Mouse (Mus musculus) forebrain, postnatal 0 days (tissue): ENCODE data around the gene Rab26. TPM values are rescaled to one million over a fixed set of nuclear protein-coding genes. Genes with fewer than 3 reads are reported as not detected.

Experiments
- ATAC-seq: fragments of 200-750 bp; cut with Nextera tagmentation; 2 replicates; pipeline ENCODE4 v1.8.0; 2017; ENCODE audit warnings: mild to moderate bottlenecking, moderate library complexity
- DNase-seq: peaks from one replicate; pipeline ENCODE4 v3.0.0-alpha.2; 2015
- H3K27ac ChIP-seq: fragments of 300-500 bp; sonication (generic); 2 replicates; pipeline ENCODE4 v1.5.1; 2014; ENCODE audit warnings: low read depth, mild to moderate bottlenecking, antibody characterized with exemption, low read length, moderate library complexity, mixed read lengths
- H3K27me3 ChIP-seq: fragments of 300-500 bp; sonication (generic); 2 replicates; pipeline ENCODE4 v1.6.1; 2014; ENCODE audit warnings: mild to moderate bottlenecking, low read length, mixed read lengths; ENCODE audit not compliant: insufficient read depth
- H3K36me3 ChIP-seq: fragments of 300-500 bp; sonication (generic); 2 replicates; pipeline ENCODE4 v1.6.1; 2014; ENCODE audit warnings: mild to moderate bottlenecking, moderate library complexity; ENCODE audit not compliant: insufficient read depth
- H3K4me1 ChIP-seq: fragments of 300-500 bp; sonication (generic); 2 replicates; pipeline ENCODE4 v1.6.1; 2014; ENCODE audit warnings: antibody characterized with exemption; ENCODE audit not compliant: insufficient read depth
- H3K4me2 ChIP-seq: fragments of 300-500 bp; sonication (generic); 2 replicates; pipeline ENCODE4 v1.6.1; 2014; ENCODE audit warnings: low read depth, mild to moderate bottlenecking, moderate library complexity
- H3K4me3 ChIP-seq: fragments of 300-500 bp; sonication (generic); 2 replicates; pipeline ENCODE4 v1.5.1; 2014; ENCODE audit warnings: low read depth, low read length, mixed read lengths
- H3K9ac ChIP-seq: fragments of 300-500 bp; sonication (generic); 2 replicates; pipeline ENCODE4 v1.6.1; 2014; ENCODE audit warnings: mild to moderate bottlenecking
- H3K9me3 ChIP-seq: fragments of 300-500 bp; sonication (generic); 2 replicates; pipeline ENCODE4 v1.6.1; 2016; ENCODE audit warnings: low read length
- CTCF ChIP-seq: sonication (generic); IDR thresholded peaks from 2 replicates; pipeline ENCODE4 v1.5.1; 2016; ENCODE audit warnings: antibody characterized with exemption, control low read depth, low read depth
- WGBS: fragments of 180-500 bp; shearing (Covaris S2); extraction: QIAGEN DNeasy Blood & Tissue Kit; methylation state at CpG from one replicate; pipeline ENCODE4 v1.1.7; 2014; 5-methylcytosine and 5-hydroxymethylcytosine counted together
- polyA plus RNA-seq: library from polyadenylated mRNA; unstranded; fragments of >200 nt; fragmentation: Nextera tagmentation; extraction: Ambion mirVana; gene quantifications from 2 replicates; pipeline ENCODE4 v1.2.1, GENCODE M21; 2015
- total RNA-seq: library from RNA; depleted of rRNA; stranded (reverse); fragments of >200 nt; gene quantifications from 2 replicates; pipeline ENCODE4 v1.2.3, GENCODE M21; 2014; rRNA removed

The Rab26 gene
- total and polyA plus RNA-seq, 2 experiments from 2014 or later = 7.1 to 12.4 TPM

GRCm38 (mm10) chr17:24479431-24479830 is 54.6 kb downstream of the Rab26 start:
- peaks cover 29% of the 10 kb centered on the region for H3K36me3 ChIP-seq
- ATAC-seq = no peak
- WGBS = 13% methylated on average over 1 of the region's 1 CpGs
- no peak for DNase-seq
- H3K9ac ChIP-seq = peak overlapping the region; percentile 74; the same call in 1 of the 2 replicates
- no peak for TF ChIP-seq CTCF
- H3K9me3 ChIP-seq = no peaks in the 10 kb centered on the region
- H3K4me2 ChIP-seq = no peak overlapping the region; the same call in 1 of the 2 replicates
- H3K4me1 ChIP-seq = peaks cover 8% of the 10 kb centered on the region; the same call in 1 of the 2 replicates
- H3K27me3 ChIP-seq = no peaks in the 10 kb centered on the region
- H3K4me3 ChIP-seq = peak overlapping the region; percentile 78
- H3K27ac ChIP-seq = no peak overlapping the region

DNA sequence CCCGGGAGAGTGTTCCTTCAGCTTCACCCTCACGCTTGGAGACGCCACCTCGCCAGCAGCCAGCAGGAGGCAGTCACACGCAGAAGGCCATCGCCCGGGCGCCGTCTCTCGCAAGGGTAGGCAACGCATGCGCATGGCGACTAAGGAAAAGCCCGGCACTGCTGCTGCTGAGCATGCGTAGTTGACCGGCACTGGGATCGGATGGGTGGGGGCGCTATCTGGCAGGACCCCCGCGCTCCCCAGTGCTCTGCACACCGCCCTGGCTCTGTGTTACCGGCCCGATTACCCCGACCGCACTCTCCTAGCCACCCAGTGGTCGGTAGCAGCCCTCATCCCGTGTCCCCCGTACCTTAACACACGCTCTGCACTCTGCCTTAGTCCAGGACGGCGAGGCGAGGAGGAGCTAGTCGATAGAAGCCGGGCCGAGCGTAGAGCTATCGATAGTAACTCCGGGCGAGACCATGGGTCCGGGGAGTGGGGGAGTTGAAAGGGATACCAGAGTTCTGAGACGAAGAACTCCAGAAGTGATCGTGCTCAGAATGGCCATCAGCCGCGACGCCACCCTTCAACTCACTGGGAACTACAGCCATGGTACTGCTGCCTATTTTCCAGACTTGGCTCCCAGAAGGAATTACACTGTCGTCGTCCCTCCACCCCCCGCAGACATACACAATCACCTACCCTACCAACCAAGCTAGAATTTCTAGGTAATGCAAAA is 55.2 kb downstream of the Rab26 start, which contains the start of gene Mlst8:
Mlst8 (minus strand) TSS at position 416 of the 718 bp plus-strand sequence.
- Histone ChIP-seq H3K36me3 (peaks cover 35% of the 10 kb centered on the region), H3K27me3 (no peaks in the 10 kb centered on the region), H3K27ac (peak within 1 kb of the TSS; percentile 95), H3K4me1 (peaks cover 8% of the 10 kb centered on the region; the same call in 1 of the 2 replicates), H3K9me3 (no peaks in the 10 kb centered on the region), H3K4me3 (peak within 1 kb of the TSS; percentile 78), H3K9ac (peak within 1 kb of the TSS; percentile 74), H3K4me2 (peak within 1 kb of the TSS; percentile 57)
- DNase-seq (peak; percentile 98), ATAC-seq (peak; percentile 96)
- peak; percentile 92 for TF ChIP-seq CTCF
- 2% methylated on average over 48 of the region's 48 CpGs for WGBS

DNA sequence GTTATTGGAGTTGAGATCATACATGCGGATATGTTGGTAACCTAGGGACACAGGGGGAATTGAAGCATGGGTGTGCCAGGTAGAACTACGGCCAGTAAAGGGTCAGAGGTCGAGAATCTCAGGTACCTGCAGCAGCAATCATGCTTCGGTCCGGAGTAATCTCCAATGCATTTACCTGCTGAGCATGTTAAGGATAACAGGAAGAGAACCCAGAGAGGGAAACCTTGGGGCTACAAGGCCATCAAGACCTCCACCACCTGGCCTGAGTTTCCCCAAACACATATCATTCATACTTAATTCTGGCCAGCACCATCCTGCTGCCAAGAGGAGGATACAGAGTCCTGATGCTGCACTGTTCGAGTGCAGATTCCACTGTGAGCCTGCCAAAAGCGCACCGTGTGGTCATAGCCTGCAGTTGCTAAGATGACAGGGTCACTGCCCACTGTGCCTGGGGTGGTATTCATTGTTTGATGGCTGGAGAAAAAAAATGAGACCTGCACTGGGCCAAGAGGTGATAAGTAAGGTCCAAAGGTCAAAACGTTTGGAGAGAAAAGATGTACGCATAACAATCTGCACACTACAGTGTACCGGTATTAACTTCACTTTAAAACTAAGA is 55.9 kb downstream of the Rab26 start:
- Histone ChIP-seq H3K4me2 (peak overlapping the region; percentile 57), H3K4me1 (peaks cover 8% of the 10 kb centered on the region; the same call in 1 of the 2 replicates), H3K27ac (no peak overlapping the region), H3K4me3 (peak overlapping the region; percentile 78), H3K36me3 (peaks cover 37% of the 10 kb centered on the region), H3K9ac (peak overlapping the region; percentile 74), H3K27me3 (no peaks in the 10 kb centered on the region), H3K9me3 (no peaks in the 10 kb centered on the region)
- DNase-seq = no peak
- ATAC-seq = no peak
- TF ChIP-seq CTCF = no peak
- 48% methylated on average over 11 of the region's 11 CpGs for WGBS

Other genes starting within 250 kb of the Rab26 start
- gene Abca17, start 183.1 kb downstream of the Rab26 start, total RNA-seq = 0.38 and 0.62 TPM in 2 replicates
- 0.70 and 0.86 TPM in 2 replicates for gene Abca17, start 183.1 kb downstream of the Rab26 start, polyA plus RNA-seq
- 53.0 and 71.2 TPM in 2 replicates for gene Abca3, start 182.3 kb downstream of the Rab26 start, total RNA-seq
- 15.5 and 22.9 TPM in 2 replicates for gene Abca3, start 182.3 kb downstream of the Rab26 start, polyA plus RNA-seq
- 289 and 291 TPM in 2 replicates for gene Rnps1, start 119.6 kb downstream of the Rab26 start, total RNA-seq
- 361 and 363 TPM in 2 replicates for gene Rnps1, start 119.6 kb downstream of the Rab26 start, polyA plus RNA-seq
- 20.2 and 22.0 TPM in 2 replicates for gene Eci1, start 107.6 kb downstream of the Rab26 start, total RNA-seq
- gene Eci1, start 107.6 kb downstream of the Rab26 start, polyA plus RNA-seq = 23.3 and 30.0 TPM in 2 replicates
- gene Dnase1l2, start 91.1 kb downstream of the Rab26 start, total RNA-seq = 4.7 and 6.2 TPM in 2 replicates
- gene Dnase1l2, start 91.1 kb downstream of the Rab26 start, polyA plus RNA-seq = 0.82 and 0.92 TPM in 2 replicates
- gene E4f1, start 63.9 kb downstream of the Rab26 start, total RNA-seq = 34.2 and 37.5 TPM in 2 replicates
- gene E4f1, start 63.9 kb downstream of the Rab26 start, polyA plus RNA-seq = 9.2 and 25.6 TPM in 2 replicates
- gene Pgp, start 63.8 kb downstream of the Rab26 start, total RNA-seq = 37.8 and 39.5 TPM in 2 replicates
- 68.1 and 72.5 TPM in 2 replicates for gene Pgp, start 63.8 kb downstream of the Rab26 start, polyA plus RNA-seq
- gene Bricd5, start 60.3 kb downstream of the Rab26 start, total RNA-seq = 1.2 and 2.0 TPM in 2 replicates
- 1.6 and 4.3 TPM in 2 replicates for gene Bricd5, start 60.3 kb downstream of the Rab26 start, polyA plus RNA-seq
- gene Mlst8, start 55.1 kb downstream of the Rab26 start, total RNA-seq = 36.5 and 45.5 TPM in 2 replicates
- gene Mlst8, start 55.1 kb downstream of the Rab26 start, polyA plus RNA-seq = 23.9 and 28.2 TPM in 2 replicates
- 90.0 and 113 TPM in 2 replicates for gene Caskin1, start 45.6 kb downstream of the Rab26 start, total RNA-seq
- 14.9 and 25.3 TPM in 2 replicates for gene Caskin1, start 45.6 kb downstream of the Rab26 start, polyA plus RNA-seq
- gene Traf7, start 6.3 kb downstream of the Rab26 start, total RNA-seq = 145 and 168 TPM in 2 replicates
- 81.4 and 82.0 TPM in 2 replicates for gene Traf7, start 6.3 kb downstream of the Rab26 start, polyA plus RNA-seq
- 48.9 and 58.8 TPM in 2 replicates for gene Pkd1, start 15.6 kb upstream of the Rab26 start, total RNA-seq
- gene Pkd1, start 15.6 kb upstream of the Rab26 start, polyA plus RNA-seq = 4.9 and 8.9 TPM in 2 replicates
- gene Tsc2, start 98.4 kb upstream of the Rab26 start, total RNA-seq = 81.2 and 92.6 TPM in 2 replicates
- gene Tsc2, start 98.4 kb upstream of the Rab26 start, polyA plus RNA-seq = 44.2 and 56.2 TPM in 2 replicates
- 10.1 and 10.2 TPM in 2 replicates for gene Nthl1, start 98.5 kb upstream of the Rab26 start, total RNA-seq
- 8.6 and 9.8 TPM in 2 replicates for gene Nthl1, start 98.5 kb upstream of the Rab26 start, polyA plus RNA-seq
- 43.5 and 54.5 TPM in 2 replicates for gene Slc9a3r2, start 116.1 kb upstream of the Rab26 start, total RNA-seq
- gene Slc9a3r2, start 116.1 kb upstream of the Rab26 start, polyA plus RNA-seq = 42.0 and 48.3 TPM in 2 replicates
- not detected in 2 replicates for gene Npw, start 124.2 kb upstream of the Rab26 start, total RNA-seq
- 0.64 and 0.96 TPM in 2 replicates for gene Npw, start 124.2 kb upstream of the Rab26 start, polyA plus RNA-seq
- 31.2 and 41.5 TPM in 2 replicates for gene Zfp598, start 135.5 kb upstream of the Rab26 start, total RNA-seq
- gene Zfp598, start 135.5 kb upstream of the Rab26 start, polyA plus RNA-seq = 14.6 and 15.0 TPM in 2 replicates
- 218 and 221 TPM in 2 replicates for gene Syngr3, start 155.7 kb upstream of the Rab26 start, total RNA-seq
- gene Syngr3, start 155.7 kb upstream of the Rab26 start, polyA plus RNA-seq = 255 and 290 TPM in 2 replicates
- gene Gfer, start 161.9 kb upstream of the Rab26 start, total RNA-seq = 34.5 and 34.7 TPM in 2 replicates
- 35.4 and 38.0 TPM in 2 replicates for gene Gfer, start 161.9 kb upstream of the Rab26 start, polyA plus RNA-seq
- 3.8 and 4.5 TPM in 2 replicates for gene Noxo1, start 162.0 kb upstream of the Rab26 start, total RNA-seq
- gene Noxo1, start 162.0 kb upstream of the Rab26 start, polyA plus RNA-seq = 1.4 and 2.5 TPM in 2 replicates
- 39.0 and 59.2 TPM in 2 replicates for gene Tbl3, start 173.4 kb upstream of the Rab26 start, total RNA-seq
- gene Tbl3, start 173.4 kb upstream of the Rab26 start, polyA plus RNA-seq = 45.7 and 48.0 TPM in 2 replicates
- 0.69 TPM in 1 of 2 replicates, not detected in the other for gene Rnf151, start 183.9 kb upstream of the Rab26 start, total RNA-seq
- not detected in 2 replicates for gene Rnf151, start 183.9 kb upstream of the Rab26 start, polyA plus RNA-seq
- 2,317 and 3,198 TPM in 2 replicates for gene Rps2, start 183.9 kb upstream of the Rab26 start, total RNA-seq
- 884 and 936 TPM in 2 replicates for gene Rps2, start 183.9 kb upstream of the Rab26 start, polyA plus RNA-seq
- 151 and 199 TPM in 2 replicates for gene Ndufb10, start 190.3 kb upstream of the Rab26 start, total RNA-seq
- gene Ndufb10, start 190.3 kb upstream of the Rab26 start, polyA plus RNA-seq = 312 and 351 TPM in 2 replicates
- gene Rpl3l, start 193.6 kb upstream of the Rab26 start, total RNA-seq = not detected in 2 replicates
- gene Rpl3l, start 193.6 kb upstream of the Rab26 start, polyA plus RNA-seq = 0.34 TPM in 1 of 2 replicates, not detected in the other
- 19.3 and 27.4 TPM in 2 replicates for gene Msrb1, start 202.4 kb upstream of the Rab26 start, total RNA-seq
- 28.4 and 28.6 TPM in 2 replicates for gene Msrb1, start 202.4 kb upstream of the Rab26 start, polyA plus RNA-seq
- gene Hs3st6, start 218.8 kb upstream of the Rab26 start, total RNA-seq = 0.57 TPM in 1 of 2 replicates, not detected in the other
- gene Hs3st6, start 218.8 kb upstream of the Rab26 start, polyA plus RNA-seq = 0.45 and 0.53 TPM in 2 replicates